Mouse (Mus musculus) limb, embryonic 11.5 days (tissue): Measurements from ENCODE around the gene Epb41l5. TPM values are rescaled to one million over a fixed set of nuclear protein-coding genes. Genes with fewer than 3 reads are reported as not detected.

ENCODE experiments used
- ATAC-seq: fragments of 200-750 bp; cut with Nextera tagmentation; 2 replicates; pipeline ENCODE4 v1.8.0; 2017; ENCODE audit warnings: low read depth; ENCODE audit not compliant: insufficient number of reproducible peaks, low FRiP score, low TSS enrichment
- DNase-seq: peaks from one replicate; pipeline ENCODE4 v3.0.0-alpha.2; 2015; ENCODE audit warnings: low spot score
- H3K27ac ChIP-seq: fragments of 300-500 bp; sonication (generic); replicated peaks from 2 replicates; pipeline ENCODE4 v1.5.1; 2014; ENCODE audit warnings: low read depth, mild to moderate bottlenecking, low read length
- H3K27me3 ChIP-seq: fragments of 300-500 bp; sonication (generic); 2 replicates; pipeline ENCODE4 v1.6.1; 2014; ENCODE audit warnings: mild to moderate bottlenecking, low read length, mixed read lengths; ENCODE audit not compliant: control insufficient read depth, insufficient read depth
- H3K36me3 ChIP-seq: fragments of 300-500 bp; sonication (generic); 2 replicates; pipeline ENCODE4 v1.6.1; 2014; ENCODE audit warnings: mild to moderate bottlenecking, low read length, moderate library complexity, mixed read lengths; ENCODE audit not compliant: control insufficient read depth, insufficient read depth
- H3K4me1 ChIP-seq: fragments of 300-500 bp; sonication (generic); 2 replicates; pipeline ENCODE4 v1.6.1; 2014; ENCODE audit warnings: low read length, mixed read lengths; ENCODE audit not compliant: control insufficient read depth, insufficient read depth
- H3K4me2 ChIP-seq: fragments of 300-500 bp; sonication (generic); 2 replicates; pipeline ENCODE4 v1.6.1; 2014; ENCODE audit warnings: low read depth, mild to moderate bottlenecking, moderate library complexity; ENCODE audit not compliant: severe bottlenecking
- H3K4me3 ChIP-seq: fragments of 300-500 bp; sonication (generic); 2 replicates; pipeline ENCODE4 v1.5.1; 2014; ENCODE audit warnings: low read depth, low read length
- H3K9ac ChIP-seq: fragments of 300-500 bp; sonication (generic); 2 replicates; pipeline ENCODE4 v1.6.1; 2014; ENCODE audit warnings: mild to moderate bottlenecking, low read length
- H3K9me3 ChIP-seq: fragments of 300-500 bp; sonication (generic); 2 replicates; pipeline ENCODE4 v1.6.1; 2016; ENCODE audit warnings: low read length; ENCODE audit not compliant: control insufficient read depth
- WGBS: fragments of 180-500 bp; shearing (Covaris S2); extraction: QIAGEN DNeasy Blood & Tissue Kit; methylation state at CpG from one replicate; pipeline ENCODE4 v1.1.7; 2014; 5-methylcytosine and 5-hydroxymethylcytosine counted together
- polyA plus RNA-seq: library from polyadenylated mRNA; unstranded; fragments of >200 nt; fragmentation: Nextera tagmentation; extraction: Ambion mirVana; gene quantifications from 2 replicates; pipeline ENCODE4 v1.2.1, GENCODE M21; 2014

Gene Epb41l5
- polyA plus RNA-seq, 1 experiment from 2014 or later = 22.2 TPM

- 94% methylated on average over 10 of the region's 10 CpGs for WGBS
- DNase-seq (no peak), ATAC-seq (no peak)
- H3K4me1 ChIP-seq = peaks cover 4% of the 10 kb centered on the region; the same call in 1 of the 2 replicates
- H3K4me2 ChIP-seq = no peak overlapping the region
- no peaks in the 10 kb centered on the region for H3K9me3 ChIP-seq
- H3K4me3 ChIP-seq = no peak overlapping the region
- H3K27ac ChIP-seq = no peak overlapping the region
- no peak overlapping the region for H3K9ac ChIP-seq
- no peaks in the 10 kb centered on the region for H3K27me3 ChIP-seq
- no peaks in the 10 kb centered on the region for H3K36me3 ChIP-seq
Observed at GRCm38 (mm10) chr1:119499456-119499855, 149.3 kb downstream of the Epb41l5 start.

DNA sequence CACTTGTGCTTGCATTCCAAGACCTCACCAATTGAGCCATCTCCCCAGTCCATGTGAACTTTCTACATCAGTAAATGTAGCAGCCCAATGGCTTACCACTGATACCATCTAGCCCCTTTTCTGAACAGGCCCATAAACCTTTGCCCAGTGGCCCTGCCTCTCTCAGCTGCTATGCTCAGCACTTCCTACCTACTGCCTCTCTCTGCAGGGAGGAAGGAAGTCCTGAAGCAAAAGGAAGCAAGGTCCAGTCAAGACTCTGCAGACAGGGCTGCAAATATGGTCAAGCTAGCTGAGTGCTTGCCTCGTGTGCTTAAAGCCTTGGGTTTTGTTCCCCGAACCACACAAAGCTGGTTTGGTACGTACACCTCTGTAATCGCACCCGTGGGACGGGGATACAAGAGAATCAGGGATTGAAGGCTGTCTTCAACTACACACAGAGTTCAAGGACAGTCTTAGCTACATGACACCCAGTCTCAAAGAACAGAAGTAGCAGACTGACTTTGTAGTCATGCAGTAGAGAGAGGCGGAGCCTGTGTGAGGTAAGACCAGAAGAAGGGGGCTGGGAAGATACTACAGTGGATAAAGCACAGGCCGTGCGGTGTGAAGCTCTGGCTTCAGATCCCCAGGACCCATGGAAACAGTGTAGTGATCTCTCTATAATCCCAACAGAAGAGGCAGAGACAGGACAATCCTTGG lies 150.1 kb downstream of the Epb41l5 start:
- no peak overlapping the region for H3K27ac ChIP-seq
- no peaks in the 10 kb centered on the region for H3K36me3 ChIP-seq
- WGBS = 84% methylated on average over 9 of the region's 9 CpGs
- H3K27me3 ChIP-seq = no peaks in the 10 kb centered on the region
- no peak overlapping the region for H3K4me2 ChIP-seq
- no peak for DNase-seq
- no peak overlapping the region for H3K4me3 ChIP-seq
- H3K4me1 ChIP-seq = no peaks in the 10 kb centered on the region; the same call in 1 of the 2 replicates
- no peak overlapping the region for H3K9ac ChIP-seq
- no peak for ATAC-seq
- no peaks in the 10 kb centered on the region for H3K9me3 ChIP-seq

DNA sequence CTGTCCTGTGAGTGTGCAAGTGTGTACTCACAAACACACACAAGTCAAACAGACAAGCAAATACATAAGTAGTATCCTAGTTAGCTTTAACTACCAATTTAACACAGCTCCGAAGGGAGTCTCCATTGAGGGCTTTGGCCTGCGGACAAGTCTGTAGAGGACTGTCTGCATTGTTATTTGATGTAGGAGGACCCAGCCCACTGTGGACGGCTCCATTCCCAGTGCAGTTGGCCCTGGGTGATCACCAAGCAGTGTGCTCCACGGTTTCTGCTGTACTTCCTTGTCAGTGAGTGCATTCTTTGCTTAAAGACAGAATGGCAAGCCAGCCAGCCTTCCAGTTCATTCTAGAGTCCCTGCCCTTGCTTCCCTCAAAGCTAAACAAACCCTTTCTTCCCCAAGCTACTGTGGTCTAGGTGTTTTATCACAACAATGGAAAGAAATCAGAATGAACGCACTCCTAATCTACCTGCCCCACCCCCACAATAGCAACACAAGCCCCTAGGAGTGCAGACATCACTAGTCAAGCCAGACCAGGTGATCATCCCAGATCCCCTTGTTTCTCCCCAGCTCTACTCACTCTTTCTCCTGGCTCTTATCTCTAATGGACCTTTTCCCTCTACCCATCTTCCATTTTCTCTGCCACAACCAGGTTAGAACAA lies 151.3 kb downstream of the Epb41l5 start:
- Histone ChIP-seq H3K27me3 (no peaks in the 10 kb centered on the region), H3K4me1 (peaks cover under 1% of the 10 kb centered on the region; the same call in 1 of the 2 replicates), H3K27ac (no peak overlapping the region), H3K36me3 (no peaks in the 10 kb centered on the region), H3K9me3 (no peaks in the 10 kb centered on the region), H3K4me3 (no peak overlapping the region), H3K4me2 (no peak overlapping the region), H3K9ac (no peak overlapping the region)
- DNase-seq (no peak), ATAC-seq (no peak)
- 83% methylated on average over 5 of the region's 5 CpGs for WGBS

DNA sequence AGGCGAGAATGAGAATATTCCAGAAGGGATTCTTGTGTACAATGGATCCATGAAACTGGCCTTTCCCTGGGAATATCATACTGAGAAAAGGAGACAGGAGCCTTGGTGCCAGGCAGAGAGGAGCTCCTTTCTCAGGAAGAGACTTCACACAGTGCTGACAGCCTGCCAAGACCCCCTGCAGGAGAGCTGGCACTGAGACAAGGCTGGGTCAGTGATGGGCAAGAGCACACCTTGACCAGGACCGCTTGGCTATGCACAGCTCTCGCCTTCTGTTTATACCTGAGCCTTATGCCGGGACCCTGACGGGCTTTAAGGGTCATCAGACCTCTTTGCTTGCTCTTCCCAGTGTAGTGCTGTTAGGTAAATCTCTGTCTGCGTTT lies 153.4 kb downstream of the Epb41l5 start:
- H3K9me3 ChIP-seq = no peaks in the 10 kb centered on the region
- peaks cover 8% of the 10 kb centered on the region for H3K4me1 ChIP-seq
- no peak overlapping the region for H3K9ac ChIP-seq
- ATAC-seq (no peak), DNase-seq (no peak)
- H3K4me2 ChIP-seq = no peak overlapping the region
- no peak overlapping the region for H3K27ac ChIP-seq
- H3K36me3 ChIP-seq = no peaks in the 10 kb centered on the region
- H3K27me3 ChIP-seq = no peaks in the 10 kb centered on the region
- WGBS = 88% methylated on average over 6 of the region's 6 CpGs
- no peak overlapping the region for H3K4me3 ChIP-seq

Other genes starting within 250 kb of the Epb41l5 start
- gene Inhbb, start 226.8 kb downstream of the Epb41l5 start, polyA plus RNA-seq = 0.09 and 0.15 TPM in 2 replicates
- gene Ralb, start 144.2 kb downstream of the Epb41l5 start, polyA plus RNA-seq = 85.5 and 91.0 TPM in 2 replicates
- gene Tmem185b, start 122.8 kb downstream of the Epb41l5 start, polyA plus RNA-seq = 21.1 and 24.2 TPM in 2 replicates
- gene Ptpn4, start 188.6 kb upstream of the Epb41l5 start, polyA plus RNA-seq = 4.1 and 6.9 TPM in 2 replicates